Mouse (Mus musculus) heart, adult 9 months (tissue): ENCODE data around the gene Slco3a1.

Experiments used
- DNase-seq, 2 experiments: peaks; one replicate each; pipeline ENCODE4 v3.0.0; 2022; ENCODE audit warnings: low spot score in 2 of 2

Slco3a1 gene

GRCm38 (mm10) chr7:74382286-74382685 lies 172.3 kb downstream of the Slco3a1 start:
- no peak for DNase-seq

- peak; percentile 84 to 87 for DNase-seq
Measured at GRCm38 (mm10) chr7:74381881-74382281, 172.7 kb downstream of the Slco3a1 start.

- peak; percentile 74 to 85 for DNase-seq
Measured at GRCm38 (mm10) chr7:74381051-74381450, 173.5 kb downstream of the Slco3a1 start.

- no peak for DNase-seq
Measured at GRCm38 (mm10) chr7:74377909-74378308, 176.7 kb downstream of the Slco3a1 start.

- DNase-seq, result no peak
Measured at GRCm38 (mm10) chr7:74376397-74377044, 178.1 kb downstream of the Slco3a1 start.

GRCm38 (mm10) chr7:74375174-74375957 lies 179.2 kb downstream of the Slco3a1 start:
- DNase-seq, result peak; percentile 41 to 52

- DNase-seq, result no peak
Measured at GRCm38 (mm10) chr7:74373056-74373455, 181.5 kb downstream of the Slco3a1 start.

GRCm38 (mm10) chr7:74372141-74372582 lies 182.4 kb downstream of the Slco3a1 start:
- no peak for DNase-seq

GRCm38 (mm10) chr7:74371656-74372055 lies 182.9 kb downstream of the Slco3a1 start:
- DNase-seq, result no peak

GRCm38 (mm10) chr7:74371208-74371607 lies 183.4 kb downstream of the Slco3a1 start:
- DNase-seq, result peak; percentile 39 to 50

GRCm38 (mm10) chr7:74369657-74370056 lies 184.9 kb downstream of the Slco3a1 start:
- no peak for DNase-seq

GRCm38 (mm10) chr7:74368256-74368980 lies 186.2 kb downstream of the Slco3a1 start:
- DNase-seq, result no peak

GRCm38 (mm10) chr7:74367350-74367749 lies 187.2 kb downstream of the Slco3a1 start:
- no peak for DNase-seq

- DNase-seq, result no peak
Measured at GRCm38 (mm10) chr7:74365623-74366022, 189.0 kb downstream of the Slco3a1 start.

- no peak for DNase-seq
Measured at GRCm38 (mm10) chr7:74364956-74365355, 189.6 kb downstream of the Slco3a1 start.

- no peak for DNase-seq
Measured at GRCm38 (mm10) chr7:74363440-74363839, 191.1 kb downstream of the Slco3a1 start.

- no peak for DNase-seq
Measured at GRCm38 (mm10) chr7:74361677-74362076, 192.9 kb downstream of the Slco3a1 start.

- no peak for DNase-seq
Measured at GRCm38 (mm10) chr7:74357027-74357426, 197.6 kb downstream of the Slco3a1 start.

GRCm38 (mm10) chr7:74354527-74355256 lies 199.9 kb downstream of the Slco3a1 start:
- DNase-seq, result no peak

- DNase-seq, result no peak
Measured at GRCm38 (mm10) chr7:74353707-74354468, 200.7 kb downstream of the Slco3a1 start.

GRCm38 (mm10) chr7:74353240-74353639 lies 201.3 kb downstream of the Slco3a1 start:
- no peak for DNase-seq
